Mouse (Mus musculus) 3T3-L1 (cell line): ENCODE measurements at regions not wholly inside any gene's neighbourhood (a gene's known extent, or its start where the extent isn't known, plus 50 kb on each side); places are given as distances from the start of the nearest gene placed in this dataset.

Source experiments
- DNase-seq: peaks from one replicate; pipeline ENCODE4 v3.0.0-alpha.2; 2015; ENCODE audit warnings: low read depth, low spot score

- DNase-seq = no peak
Observed at GRCm38 (mm10) chr16:29706996-29707395, 127.9 kb downstream of the Opa1 start.

GRCm38 (mm10) chr16:29707656-29708055 lies 128.5 kb downstream of the Opa1 start:
- DNase-seq = no peak

- peak; percentile 47 for DNase-seq
Observed at GRCm38 (mm10) chr16:29709072-29709471, 129.9 kb downstream of the Opa1 start.

GRCm38 (mm10) chr16:29711386-29711785 lies 132.3 kb downstream of the Opa1 start:
- DNase-seq = no peak

- peak; percentile 51 for DNase-seq
Observed at GRCm38 (mm10) chr16:29711912-29712681, 133.0 kb downstream of the Opa1 start.

- DNase-seq = peak; percentile 45
Observed at GRCm38 (mm10) chr16:29714612-29715127, 135.5 kb downstream of the Opa1 start.

- no peak for DNase-seq
Observed at GRCm38 (mm10) chr16:29718965-29719364, 139.8 kb downstream of the Opa1 start.

- DNase-seq = no peak
Observed at GRCm38 (mm10) chr16:29719571-29720451, 140.7 kb downstream of the Opa1 start.

GRCm38 (mm10) chr16:29725153-29725552 lies 146.0 kb downstream of the Opa1 start:
- DNase-seq = no peak

- no peak for DNase-seq
Observed at GRCm38 (mm10) chr16:29725563-29725962, 146.4 kb downstream of the Opa1 start.

GRCm38 (mm10) chr16:29727397-29727796 lies 148.3 kb downstream of the Opa1 start:
- no peak for DNase-seq

GRCm38 (mm10) chr16:29728769-29729481 lies 149.8 kb downstream of the Opa1 start:
- DNase-seq = peak; percentile 95

- DNase-seq = peak; percentile 24
Observed at GRCm38 (mm10) chr16:29730010-29730409, 150.9 kb downstream of the Opa1 start.

GRCm38 (mm10) chr16:29732889-29733288 lies 153.8 kb downstream of the Opa1 start:
- peak; percentile 54 for DNase-seq

- no peak for DNase-seq
Observed at GRCm38 (mm10) chr16:29733847-29734246, 154.7 kb downstream of the Opa1 start.

GRCm38 (mm10) chr16:29734324-29734723 lies 155.2 kb downstream of the Opa1 start:
- peak; percentile 98 for DNase-seq

GRCm38 (mm10) chr16:29734738-29735250 lies 155.7 kb downstream of the Opa1 start:
- peak; percentile 90 for DNase-seq

GRCm38 (mm10) chr16:29735371-29736008 lies 156.4 kb downstream of the Opa1 start:
- DNase-seq = peak; percentile 81

GRCm38 (mm10) chr16:29736211-29736610 lies 157.1 kb downstream of the Opa1 start:
- no peak for DNase-seq

GRCm38 (mm10) chr16:29738075-29738474 lies 158.9 kb downstream of the Opa1 start:
- DNase-seq = no peak
